Mouse (Mus musculus): ENCODE measurements around the gene Scfd2.

Scfd2 gene

DNA sequence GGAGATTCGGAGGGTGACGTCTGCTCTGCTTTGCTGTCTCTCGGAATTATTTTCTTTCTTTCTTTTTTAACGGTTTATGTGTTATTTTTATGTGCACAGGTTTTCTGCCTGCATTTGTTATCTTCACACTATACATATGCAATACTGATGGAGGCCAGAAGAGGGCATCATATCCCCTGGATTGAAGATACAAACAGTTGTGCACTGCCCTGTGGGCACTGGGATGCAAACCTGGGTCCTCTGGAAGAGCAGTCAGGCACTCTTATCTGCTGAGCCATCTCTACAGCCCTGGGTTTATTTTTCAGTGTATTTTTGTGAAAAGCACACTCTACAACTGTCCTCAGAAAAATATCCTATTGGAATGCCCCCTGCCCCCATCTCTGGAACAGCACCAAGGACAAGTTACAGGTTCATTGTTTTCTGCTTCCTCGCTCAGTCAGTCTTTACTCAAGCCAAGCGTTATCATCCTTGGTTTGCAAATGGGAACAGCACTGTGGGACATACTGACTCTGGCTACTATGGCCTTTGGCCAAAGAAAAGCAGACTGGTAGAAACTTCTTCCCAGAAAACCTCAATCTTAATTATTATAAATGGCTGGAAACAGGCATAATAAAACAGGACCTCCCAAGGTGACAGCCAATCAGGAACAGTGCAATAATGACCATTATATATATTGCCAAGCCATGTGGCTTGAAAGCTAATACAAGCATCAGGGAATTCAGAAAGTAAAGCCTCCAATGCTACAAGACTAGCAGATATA, 75.9 kb downstream of the Scfd2 start:
- DNase-seq, result no peak

DNA sequence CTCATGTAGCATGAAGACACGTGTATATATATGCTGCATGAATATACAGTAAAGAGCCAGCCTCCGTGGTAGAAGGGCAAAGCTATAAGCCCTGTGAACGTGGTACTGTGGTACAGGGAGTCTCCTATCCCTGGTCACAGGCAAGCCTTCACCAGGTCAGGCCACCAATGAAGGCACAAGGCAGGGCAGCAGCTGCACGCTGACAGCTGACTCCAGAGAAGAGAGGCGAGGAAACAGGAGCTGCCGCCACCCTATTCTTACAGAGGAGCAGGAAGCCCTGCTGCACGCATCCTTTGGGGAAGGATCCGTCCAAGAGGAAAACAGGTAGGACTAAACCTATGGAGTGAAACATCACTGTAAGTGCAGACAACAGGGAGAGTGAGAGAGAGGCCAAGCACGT, 76.5 kb downstream of the Scfd2 start:
- DNase-seq, result no peak

DNA sequence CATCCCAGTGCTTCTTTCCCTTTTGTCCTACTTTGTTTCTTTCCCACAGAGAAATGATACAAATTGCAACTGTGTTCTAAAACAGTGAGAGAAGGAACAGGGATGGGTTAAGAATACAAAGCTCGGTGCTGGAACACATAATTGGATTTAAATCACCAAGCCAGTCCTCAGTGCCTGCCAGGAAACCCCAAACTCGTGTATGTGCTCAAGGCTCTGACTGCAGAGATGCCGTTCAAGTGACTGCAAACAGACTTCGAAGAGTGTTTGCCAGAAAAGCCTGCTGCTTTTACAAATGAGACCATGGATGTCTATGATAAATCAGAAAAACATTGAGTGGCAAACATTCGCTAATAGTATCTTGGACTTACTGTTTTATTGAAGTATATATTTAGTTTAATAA, 80.6 kb downstream of the Scfd2 start:
- no peak for DNase-seq

DNA sequence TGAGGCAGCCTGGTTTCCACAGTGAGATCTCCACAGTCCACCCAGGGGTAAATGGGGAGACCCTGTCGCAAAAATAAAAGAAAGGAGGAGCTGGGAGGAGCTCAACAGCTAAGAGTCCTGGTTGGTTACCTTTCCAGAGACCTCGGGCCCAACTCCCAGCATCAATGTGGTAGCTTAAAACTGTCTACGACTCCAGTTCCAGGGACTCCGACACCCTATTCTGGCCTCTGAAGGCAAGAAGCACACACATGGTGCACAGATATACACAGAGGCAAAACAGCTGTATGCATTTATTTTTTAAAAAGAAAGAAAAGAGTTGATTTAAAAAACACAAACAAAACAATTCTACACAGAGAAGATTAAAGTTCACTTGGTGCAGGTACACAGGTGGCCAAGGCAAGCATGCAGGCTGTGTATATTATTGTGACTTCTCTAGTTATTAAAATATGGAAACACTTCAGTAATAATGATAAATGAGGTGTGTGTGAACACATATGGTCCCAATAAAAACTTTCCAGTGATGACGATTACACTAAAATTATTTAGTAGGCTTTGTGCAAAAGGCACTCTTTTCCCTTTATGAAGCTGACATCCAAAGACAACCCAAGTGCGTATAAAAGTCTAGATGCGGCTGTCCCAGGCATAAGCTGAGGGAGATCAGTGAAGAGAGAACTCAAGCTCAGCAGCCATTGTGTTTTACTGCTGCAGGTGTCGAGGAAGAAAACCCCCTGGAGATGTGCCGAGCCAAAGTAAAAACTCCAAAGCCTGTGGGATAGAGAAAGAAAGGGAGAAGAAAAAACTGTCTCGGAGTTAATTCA, 83.8 kb downstream of the Scfd2 start:
- DNase-seq, result no peak

DNA sequence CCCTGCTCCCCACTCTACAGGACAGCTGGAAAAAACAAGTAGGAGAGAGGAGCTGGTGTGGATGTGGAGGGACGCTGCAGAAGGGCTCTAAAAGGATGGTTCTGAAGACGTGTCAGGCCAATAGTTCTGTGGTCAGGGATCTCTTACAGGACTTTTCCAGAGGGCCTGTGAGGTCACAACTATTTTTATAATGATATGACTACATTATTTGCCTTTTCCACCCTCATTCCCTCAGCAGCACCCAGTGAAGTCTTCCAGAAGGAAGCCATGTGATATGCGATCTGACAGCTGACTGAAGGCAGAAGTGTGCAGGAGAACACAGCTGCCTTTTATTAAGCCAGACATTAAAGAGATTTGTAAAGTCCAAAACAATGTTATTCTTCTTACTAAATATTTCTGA, 85.7 kb downstream of the Scfd2 start:
- DNase-seq, result no peak

DNA sequence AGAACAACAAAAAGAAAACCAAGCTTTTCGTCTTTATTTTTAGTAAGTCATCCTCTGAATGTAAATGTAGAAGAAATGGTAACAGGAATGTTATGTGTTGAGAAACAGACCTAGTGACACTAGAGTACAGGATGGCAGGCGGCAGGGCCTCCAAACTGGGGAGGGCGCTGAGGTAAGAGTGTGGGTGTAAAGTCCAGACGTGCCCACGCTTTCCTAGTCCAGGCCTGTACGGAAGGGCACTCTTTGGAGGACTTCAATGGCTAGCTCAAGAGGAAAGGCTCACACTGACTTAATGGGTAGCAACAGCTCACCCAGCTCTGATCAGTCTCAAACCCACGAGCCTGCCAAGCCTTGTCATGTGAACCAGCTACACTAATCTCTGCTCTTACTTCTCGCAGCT, 93.2 kb downstream of the Scfd2 start:
- DNase-seq, result no peak

DNA sequence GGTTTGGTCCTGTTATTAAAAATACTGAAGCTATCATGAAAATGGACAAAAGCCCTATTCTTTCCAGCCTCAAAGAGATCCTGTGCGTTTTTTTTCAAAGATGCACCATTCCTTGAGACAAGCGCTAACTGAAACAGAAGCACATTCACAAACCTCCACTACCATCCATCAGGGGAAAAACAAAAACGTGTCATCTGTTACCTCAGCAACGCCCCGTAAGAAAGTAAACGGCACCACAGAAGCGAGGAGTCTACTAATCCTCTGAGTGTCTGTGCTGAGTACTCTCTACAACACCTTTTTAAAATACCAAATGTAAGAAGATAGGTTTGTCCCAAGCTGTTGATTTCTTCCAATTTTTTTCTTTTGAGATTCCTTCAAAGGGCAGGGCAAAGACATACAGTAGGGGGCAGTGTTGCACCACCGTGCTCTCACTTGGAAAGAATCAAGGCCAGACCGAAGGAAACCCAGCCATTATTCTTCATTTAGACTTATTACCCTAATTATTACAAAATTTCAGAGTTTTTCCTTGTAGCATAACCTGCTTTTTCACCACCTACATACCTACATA, 97.9 kb downstream of the Scfd2 start:
- peak; percentile 58 for DNase-seq

DNA sequence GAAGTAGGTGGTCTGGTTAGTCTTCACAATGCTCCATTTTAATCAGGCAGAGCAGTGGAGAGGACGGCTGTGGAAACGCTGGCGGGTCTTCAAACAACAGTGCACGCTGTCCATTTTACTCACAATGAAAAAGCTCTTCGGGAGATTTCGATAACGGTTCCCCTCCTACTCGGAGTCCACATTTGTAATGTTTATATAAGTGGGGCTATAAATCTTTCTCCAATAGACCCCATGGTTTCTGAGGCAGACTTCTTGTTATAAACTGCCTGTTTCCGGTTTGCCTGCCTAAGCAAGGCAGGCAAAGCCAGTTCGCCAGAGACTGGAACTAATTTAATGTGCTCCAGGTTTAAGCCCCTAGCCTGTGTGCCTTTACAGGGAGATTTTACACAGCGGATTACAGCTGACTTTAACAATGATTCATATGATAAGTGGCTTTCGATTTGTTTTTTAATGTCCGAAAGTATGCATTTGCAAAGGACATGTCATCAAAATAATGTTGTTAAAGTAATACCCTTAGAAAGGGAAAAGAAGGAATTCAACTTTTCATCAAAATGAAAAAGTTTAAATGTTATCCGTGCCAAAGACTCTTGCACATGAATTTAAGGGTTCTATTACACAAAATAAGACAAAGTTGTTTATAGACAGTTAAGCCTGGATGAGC, 98.5 kb downstream of the Scfd2 start:
- DNase-seq, result no peak

DNA sequence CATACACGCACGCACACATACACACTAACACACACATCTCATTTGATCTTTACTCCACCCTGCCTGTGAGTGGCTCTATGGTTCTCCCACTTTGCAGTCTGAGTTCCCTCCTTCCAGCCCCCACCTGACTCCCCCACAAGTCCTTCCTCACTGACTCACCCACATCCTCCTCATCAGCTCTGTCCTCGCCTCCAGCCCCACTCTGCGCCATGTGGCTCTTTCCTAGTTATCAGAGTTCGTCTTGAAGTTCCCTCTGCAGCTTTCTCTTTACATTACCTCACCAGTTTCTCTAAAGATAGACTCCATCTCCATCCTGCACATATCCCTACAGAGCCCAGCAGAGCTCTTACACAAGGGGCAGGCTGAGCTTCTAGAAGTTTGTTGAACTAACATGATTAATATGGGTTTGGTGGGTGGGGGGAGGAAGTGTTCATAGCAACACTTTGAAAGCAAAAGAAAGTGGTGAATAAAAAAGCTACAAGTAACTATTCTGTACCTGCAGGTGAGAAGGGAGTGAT, 110.9 kb downstream of the Scfd2 start:
- no peak for DNase-seq

DNA sequence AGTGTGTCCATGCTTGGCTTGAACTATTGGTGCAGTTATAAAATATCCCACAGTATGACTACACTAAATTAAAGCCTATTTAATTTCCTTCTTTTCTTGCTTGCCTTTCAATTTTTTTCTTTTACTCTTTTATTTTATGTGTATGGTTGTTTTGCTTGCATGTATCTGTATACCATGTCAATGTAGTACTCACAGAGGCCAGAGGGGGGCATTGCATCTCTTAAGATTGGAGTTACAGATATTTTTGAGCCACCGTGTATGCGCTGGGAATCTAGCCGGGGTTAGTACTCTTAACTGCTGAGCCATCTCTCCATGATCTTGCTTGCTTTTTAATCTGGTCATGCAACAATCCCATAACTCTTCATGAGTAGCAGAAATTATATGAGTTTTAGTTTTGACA, 119.0 kb downstream of the Scfd2 start:
- no peak for DNase-seq

DNA sequence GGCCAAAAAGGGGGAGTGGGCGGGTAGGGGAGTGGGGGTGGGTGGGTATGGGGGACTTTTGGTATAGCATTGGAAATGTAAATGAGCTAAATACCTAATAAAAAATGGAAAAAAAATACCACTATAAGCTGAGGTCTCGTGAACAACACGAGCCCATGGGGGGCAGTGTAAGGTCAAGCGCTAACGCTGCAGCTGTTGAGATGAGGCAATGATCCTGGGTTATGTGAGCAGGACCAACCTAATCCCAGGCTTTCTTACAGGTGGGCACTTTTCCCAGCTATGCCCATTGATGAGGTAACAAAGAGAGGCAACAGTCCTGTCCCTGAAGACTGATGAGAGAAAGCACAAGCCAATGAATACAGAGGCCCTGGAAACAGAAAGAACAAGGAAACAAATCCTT, 126.7 kb downstream of the Scfd2 start:
- DNase-seq, result no peak

DNA sequence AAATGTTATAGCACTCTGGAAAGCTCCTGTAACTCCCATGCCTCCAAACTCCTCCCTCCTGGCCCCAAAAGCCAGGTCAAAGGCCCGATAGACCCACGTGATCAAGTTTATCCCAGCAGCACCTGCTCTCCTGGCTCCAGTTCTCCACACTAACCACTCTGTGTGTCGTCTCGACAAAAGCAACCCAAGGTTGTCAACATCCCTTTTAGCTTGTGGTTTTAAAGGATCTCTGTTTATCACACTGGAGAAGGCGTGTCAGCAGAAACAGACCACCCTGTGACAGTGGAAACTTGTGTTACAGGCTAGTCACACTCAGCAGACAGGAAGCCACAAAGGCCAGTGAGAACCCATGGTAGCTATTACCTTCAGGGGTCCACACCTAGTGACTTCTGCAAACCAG, 127.5 kb downstream of the Scfd2 start:
- no peak for DNase-seq

DNA sequence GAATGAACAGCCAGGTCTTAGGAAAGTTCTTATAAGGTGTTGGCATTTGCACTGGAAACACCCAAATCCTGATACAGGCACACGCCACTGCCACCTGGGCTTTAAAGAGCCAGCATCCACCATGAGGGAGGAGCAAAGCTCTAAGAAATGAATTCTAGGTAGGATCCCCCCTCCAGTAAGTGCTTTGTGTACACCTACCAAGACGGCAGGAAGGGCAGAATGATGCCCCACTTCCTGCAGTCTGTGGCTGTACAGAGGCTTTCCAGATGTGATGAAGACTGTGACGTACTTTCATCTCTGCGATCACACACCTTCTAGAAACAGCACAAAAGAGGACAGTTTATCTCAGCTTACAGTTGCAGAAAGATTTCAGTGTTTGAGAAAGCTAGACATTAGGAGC, 128.9 kb downstream of the Scfd2 start:
- no peak for DNase-seq

DNA sequence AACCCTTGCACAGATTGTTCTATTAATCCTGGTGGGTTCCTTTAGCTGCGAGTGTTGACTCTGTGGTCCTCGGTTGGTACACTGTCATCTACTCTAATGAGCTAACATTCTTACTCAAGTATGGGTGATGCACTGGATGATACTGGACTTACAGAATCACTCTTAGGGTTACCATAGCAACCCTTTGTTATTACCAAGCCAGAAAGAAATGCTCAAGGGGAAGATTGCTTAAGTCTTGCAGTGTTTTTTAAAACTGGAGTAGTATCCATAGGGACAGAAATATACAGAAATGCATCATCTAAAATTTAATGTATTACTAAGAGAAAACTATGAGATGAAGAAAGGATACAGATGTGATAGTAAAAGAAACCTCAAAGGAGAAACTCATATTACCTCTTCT, 139.8 kb downstream of the Scfd2 start:
- no peak for DNase-seq

DNA sequence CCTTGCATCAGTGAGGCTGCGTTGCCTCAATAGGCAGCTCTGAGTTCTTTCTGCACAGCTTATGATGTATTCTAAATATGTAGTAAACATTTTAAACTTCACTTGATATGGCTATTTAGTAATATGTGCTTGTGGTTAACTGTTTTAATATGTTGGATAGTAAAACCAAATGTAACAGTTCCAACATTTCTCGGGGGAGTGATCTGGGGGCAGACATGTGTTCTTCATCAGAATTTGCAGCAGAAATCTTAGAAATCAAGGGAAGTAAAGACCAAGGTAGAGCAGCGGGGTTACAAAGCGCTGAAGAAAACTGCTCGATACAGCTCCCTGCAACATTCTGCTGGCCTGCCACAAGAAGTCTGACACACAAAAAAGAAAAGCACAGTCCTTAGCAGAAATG, 140.2 kb downstream of the Scfd2 start:
- DNase-seq, result no peak

DNA sequence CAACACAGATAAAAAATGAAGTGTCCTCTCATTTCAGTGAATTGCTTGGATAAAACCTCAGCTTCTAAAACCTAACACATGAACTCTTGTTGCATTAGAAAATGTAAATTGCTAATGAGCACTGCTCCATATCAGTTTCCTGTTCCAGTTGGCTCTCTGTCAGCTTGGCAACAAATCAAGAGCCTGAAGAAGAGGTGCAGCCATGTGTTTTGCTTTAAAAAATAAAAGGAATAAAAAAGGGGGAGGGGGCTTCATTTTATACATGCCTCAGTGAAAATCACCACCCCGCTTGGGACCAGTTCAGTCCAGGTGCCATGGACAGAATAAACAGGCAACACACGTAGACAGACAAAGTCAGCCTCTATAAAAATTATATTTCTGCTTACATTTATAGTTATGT, 142.7 kb downstream of the Scfd2 start:
- no peak for DNase-seq

DNA sequence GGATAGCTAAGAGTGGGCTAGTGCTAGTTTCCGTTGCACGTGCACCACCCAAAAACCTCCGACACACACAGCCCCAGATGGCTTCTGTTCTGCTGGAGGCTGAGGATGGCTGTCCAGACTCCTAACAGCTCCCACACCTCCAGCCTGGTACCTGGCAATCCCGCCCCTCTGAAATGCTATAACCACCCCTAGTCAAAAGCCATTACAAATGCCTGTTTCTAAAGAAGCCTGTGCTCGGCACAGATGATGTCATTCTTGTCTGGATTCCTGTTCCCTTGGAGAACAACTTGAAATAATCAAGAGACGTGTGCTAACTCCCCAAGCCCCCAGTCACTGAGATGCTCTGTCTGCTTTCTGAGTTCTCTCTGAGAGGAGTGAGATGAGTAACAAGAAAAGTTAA, 143.5 kb downstream of the Scfd2 start:
- DNase-seq, result no peak

DNA sequence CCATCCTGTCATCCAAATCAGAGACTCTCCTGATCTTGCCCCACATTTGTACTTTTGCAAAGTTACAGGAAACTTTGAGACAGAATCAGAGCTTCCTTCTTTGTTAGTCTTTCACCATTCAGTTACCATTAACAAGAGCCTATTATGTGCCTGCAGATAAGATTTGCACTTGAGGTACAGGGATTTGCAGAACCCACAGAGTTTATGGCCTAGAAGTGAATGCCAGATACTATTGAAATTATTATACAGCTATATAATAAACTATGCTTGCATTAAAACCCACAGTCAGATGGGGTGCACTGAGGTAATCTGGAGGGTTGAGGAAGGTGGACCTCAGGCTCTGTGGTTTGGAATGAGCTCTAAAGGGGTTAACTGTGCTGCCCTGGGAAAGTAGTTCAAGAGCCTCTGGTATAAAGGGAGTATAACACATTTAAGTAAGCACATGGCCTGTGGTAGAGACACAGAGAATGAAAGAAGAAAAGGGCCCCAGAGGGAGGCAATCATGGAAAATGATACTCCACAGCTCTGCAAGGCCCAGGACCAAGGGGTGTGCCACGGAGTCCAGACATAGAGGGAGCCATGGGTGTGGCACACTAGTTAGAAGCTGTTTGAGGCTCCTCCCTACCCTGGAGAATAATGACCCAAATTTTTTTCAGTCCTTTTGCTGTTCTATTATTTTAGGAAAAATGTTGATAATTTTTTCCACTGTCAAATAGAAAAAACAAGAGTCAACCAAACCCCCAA, 144.2 kb downstream of the Scfd2 start:
- DNase-seq, result no peak

DNA sequence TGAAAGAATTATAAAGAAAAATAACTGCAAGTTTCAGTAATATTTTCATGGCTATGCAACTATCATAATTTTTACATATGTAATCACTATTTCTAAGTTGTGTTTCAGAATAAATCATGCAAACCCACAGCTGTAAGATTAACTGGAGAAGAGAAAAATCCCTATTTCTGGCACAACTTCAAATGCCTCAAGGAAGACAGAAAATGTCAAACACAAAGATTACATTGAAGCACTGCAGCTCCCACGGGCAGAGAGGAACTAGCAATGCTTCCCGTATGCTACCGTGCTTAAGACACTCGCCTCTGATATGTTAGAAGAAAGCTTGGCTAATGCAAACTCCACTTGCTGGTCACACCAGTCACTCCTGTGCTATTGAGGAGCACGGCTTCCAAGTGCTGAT, 151.5 kb downstream of the Scfd2 start:
- no peak for DNase-seq

DNA sequence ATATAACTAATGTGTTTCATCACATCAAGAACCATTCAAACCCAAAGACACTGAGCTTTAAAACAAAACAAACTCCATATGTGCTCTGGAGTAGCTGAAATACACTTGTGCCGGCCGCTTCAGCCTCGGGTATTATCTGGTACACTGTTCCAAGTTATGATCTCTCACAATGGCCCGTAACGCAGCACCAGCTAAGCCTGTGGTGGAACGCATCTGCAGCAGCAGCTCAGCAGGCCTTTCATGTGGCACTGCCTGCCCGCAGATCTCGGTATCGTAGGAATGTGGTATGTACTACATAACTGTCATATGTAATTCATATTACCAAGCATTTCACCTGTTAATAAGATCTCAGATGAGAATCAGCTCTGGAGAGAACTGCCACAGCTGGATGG, 164.9 kb downstream of the Scfd2 start:
- DNase-seq, result no peak

DNA sequence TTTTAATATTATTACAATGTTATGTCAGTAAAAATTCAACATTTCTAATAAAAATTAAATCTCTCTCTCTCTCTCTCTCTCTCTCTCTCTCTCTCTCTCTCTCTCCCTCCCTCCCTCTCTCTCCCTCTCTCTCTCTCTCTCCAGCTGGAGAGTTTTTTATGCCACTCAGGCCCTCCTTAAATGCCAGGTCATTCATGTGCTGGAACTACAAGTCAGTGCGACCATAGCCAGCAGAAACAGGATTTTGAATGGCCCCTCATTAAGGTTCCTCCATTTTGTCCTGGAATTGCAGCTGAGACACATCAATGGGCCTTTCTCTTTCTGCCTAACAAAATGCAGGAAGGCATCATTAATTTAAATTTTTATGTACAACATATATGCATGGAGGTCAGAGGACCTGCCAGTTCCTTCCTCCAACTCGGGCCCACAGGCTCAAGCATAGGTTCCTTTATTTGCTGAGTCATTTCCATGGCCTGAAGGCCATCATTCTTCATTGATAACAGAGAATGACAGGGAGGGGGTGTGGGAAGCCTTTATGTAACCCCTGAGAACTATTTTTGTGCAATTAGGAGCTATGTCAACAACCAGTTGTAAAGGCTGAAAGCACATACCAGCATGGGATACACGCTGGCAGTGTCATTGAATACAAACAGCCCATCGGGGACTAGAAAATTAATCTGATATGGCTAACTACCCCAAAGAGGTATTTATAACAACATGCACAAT, 165.4 kb downstream of the Scfd2 start:
- DNase-seq, result peak; percentile 29

DNA sequence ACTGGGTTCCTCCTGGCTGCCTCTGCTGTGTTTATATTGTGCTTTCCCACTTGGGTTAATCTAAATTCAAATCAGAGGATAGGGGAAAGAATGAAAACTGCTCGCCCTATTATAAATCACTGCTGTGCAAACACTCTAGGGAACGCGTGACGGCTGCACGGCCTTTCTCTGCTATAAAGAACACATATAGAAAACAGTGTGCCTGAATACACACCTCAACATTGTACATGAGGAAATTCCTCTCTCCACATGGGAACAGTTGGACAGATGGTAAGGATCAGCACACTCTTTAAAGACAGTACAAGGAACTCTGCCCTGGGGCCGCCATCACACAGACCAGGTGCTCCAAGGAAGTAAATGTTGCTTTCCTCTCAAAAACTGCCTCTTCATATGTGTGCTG, 166.2 kb downstream of the Scfd2 start:
- no peak for DNase-seq
